Mouse (Mus musculus): ENCODE measurements at regions not wholly inside any gene's neighbourhood (a gene's known extent, or its start where the extent isn't known, plus 50 kb on each side); places are given as distances from the start of the nearest gene placed in this dataset.
A peak's percentile ranks its signal among the peaks of the same experiment; 100 is the strongest.

GRCm38 (mm10) chr2:166492895-166493294 lies 220.7 kb downstream of the Prex1 start:
- H3K9me3 ChIP-seq (replicated peaks; ENCODE audit: control insufficient read depth, low read length, poor library complexity, severe bottlenecking): no peaks in the 10 kb centered on the region
- H3K4me1 ChIP-seq (ENCODE audit: control insufficient read depth, insufficient read depth, low read length): peaks cover 15% of the 10 kb centered on the region
- H3K9ac ChIP-seq (ENCODE audit: low read depth, low read length): no peak overlapping the region
- H3K27me3 ChIP-seq (ENCODE audit: control insufficient read depth, insufficient read depth, low read depth, low read length): no peaks in the 10 kb centered on the region
- no peak for ATAC-seq
- no peak overlapping the region for H3K4me2 ChIP-seq (ENCODE audit: low read length)
- no peak overlapping the region for H3K4me3 ChIP-seq (ENCODE audit: low read depth, low read length)
- WGBS: 83% methylated on average over 12 of the region's 12 CpGs
- no peak overlapping the region for H3K27ac ChIP-seq (ENCODE audit: low read length)
- no peaks in the 10 kb centered on the region for H3K36me3 ChIP-seq (ENCODE audit: control insufficient read depth, insufficient read depth, low read length)

- Histone ChIP-seq H3K27me3 (ENCODE audit: control insufficient read depth, insufficient read depth, low read depth, low read length) (no peaks in the 10 kb centered on the region), H3K4me1 (ENCODE audit: control insufficient read depth, insufficient read depth, low read length) (peaks cover 16% of the 10 kb centered on the region), H3K4me2 (ENCODE audit: low read length) (no peak overlapping the region), H3K4me3 (ENCODE audit: low read depth, low read length) (no peak overlapping the region), H3K27ac (ENCODE audit: low read length) (no peak overlapping the region), H3K9ac (ENCODE audit: low read depth, low read length) (no peak overlapping the region), H3K36me3 (ENCODE audit: control insufficient read depth, insufficient read depth, low read length) (no peaks in the 10 kb centered on the region), H3K9me3 (replicated peaks; ENCODE audit: control insufficient read depth, low read length, poor library complexity, severe bottlenecking) (no peaks in the 10 kb centered on the region)
- ATAC-seq: no peak
- 61% methylated on average over 12 of the region's 12 CpGs for WGBS
These were observed 221.2 kb downstream of the Prex1 start for GRCm38 (mm10) chr2:166492421-166492820.

GRCm38 (mm10) chr2:166491861-166492260 lies 221.8 kb downstream of the Prex1 start:
- peaks cover 22% of the 10 kb centered on the region for H3K4me1 ChIP-seq (ENCODE audit: control insufficient read depth, insufficient read depth, low read length)
- no peaks in the 10 kb centered on the region for H3K36me3 ChIP-seq (ENCODE audit: control insufficient read depth, insufficient read depth, low read length)
- no peak for ATAC-seq
- H3K4me3 ChIP-seq (ENCODE audit: low read depth, low read length): no peak overlapping the region
- H3K9ac ChIP-seq (ENCODE audit: low read depth, low read length): no peak overlapping the region
- H3K27ac ChIP-seq (ENCODE audit: low read length): no peak overlapping the region
- H3K4me2 ChIP-seq (ENCODE audit: low read length): no peak overlapping the region
- no peaks in the 10 kb centered on the region for H3K9me3 ChIP-seq (replicated peaks; ENCODE audit: control insufficient read depth, low read length, poor library complexity, severe bottlenecking)
- 82% methylated on average over 6 of the region's 6 CpGs for WGBS
- H3K27me3 ChIP-seq (ENCODE audit: control insufficient read depth, insufficient read depth, low read depth, low read length): no peaks in the 10 kb centered on the region

- WGBS: 17% methylated on average over 15 of the region's 15 CpGs
- no peak; the same call in 1 of the 2 replicates for ATAC-seq
These were observed 224.4 kb downstream of the Prex1 start for GRCm38 (mm10) chr2:166489041-166489872.

GRCm38 (mm10) chr2:166487688-166488087 lies 225.9 kb downstream of the Prex1 start:
- Histone ChIP-seq H3K4me1 (ENCODE audit: control insufficient read depth, insufficient read depth, low read length) (peaks cover 28% of the 10 kb centered on the region), H3K9ac (ENCODE audit: low read depth, low read length) (no peak overlapping the region)
- ATAC-seq: no peak

More at GRCm38 (mm10) chr2:166489041-166489872, 224.4 kb downstream of the Prex1 start:
- Histone ChIP-seq H3K9me3 (replicated peaks; ENCODE audit: control insufficient read depth, low read length, poor library complexity, severe bottlenecking) (no peaks in the 10 kb centered on the region), H3K27me3 (ENCODE audit: control insufficient read depth, insufficient read depth, low read depth, low read length) (no peaks in the 10 kb centered on the region), H3K4me2 (ENCODE audit: low read length) (no peak overlapping the region), H3K27ac (ENCODE audit: low read length) (no peak overlapping the region), H3K36me3 (ENCODE audit: control insufficient read depth, insufficient read depth, low read length) (no peaks in the 10 kb centered on the region), H3K4me1 (ENCODE audit: control insufficient read depth, insufficient read depth, low read length) (peaks cover 22% of the 10 kb centered on the region), H3K9ac (ENCODE audit: low read depth, low read length) (peak overlapping the region; percentile 11), H3K4me3 (ENCODE audit: low read depth, low read length) (no peak overlapping the region)

GRCm38 (mm10) chr2:166485788-166486187 lies 227.8 kb downstream of the Prex1 start:
- no peak for ATAC-seq
- Histone ChIP-seq H3K9me3 (replicated peaks; ENCODE audit: control insufficient read depth, low read length, poor library complexity, severe bottlenecking) (no peaks in the 10 kb centered on the region), H3K4me2 (ENCODE audit: low read length) (no peak overlapping the region), H3K9ac (ENCODE audit: low read depth, low read length) (no peak overlapping the region), H3K27me3 (ENCODE audit: control insufficient read depth, insufficient read depth, low read depth, low read length) (no peaks in the 10 kb centered on the region), H3K27ac (ENCODE audit: low read length) (no peak overlapping the region), H3K36me3 (ENCODE audit: control insufficient read depth, insufficient read depth, low read length) (no peaks in the 10 kb centered on the region), H3K4me1 (ENCODE audit: control insufficient read depth, insufficient read depth, low read length) (peaks cover 28% of the 10 kb centered on the region), H3K4me3 (ENCODE audit: low read depth, low read length) (no peak overlapping the region)
- 86% methylated on average over 4 of the region's 4 CpGs for WGBS

More at GRCm38 (mm10) chr2:166487688-166488087, 225.9 kb downstream of the Prex1 start:
- no peak overlapping the region for H3K4me3 ChIP-seq (ENCODE audit: low read depth, low read length)
- H3K36me3 ChIP-seq (ENCODE audit: control insufficient read depth, insufficient read depth, low read length): no peaks in the 10 kb centered on the region
- H3K4me2 ChIP-seq (ENCODE audit: low read length): no peak overlapping the region
- no peaks in the 10 kb centered on the region for H3K27me3 ChIP-seq (ENCODE audit: control insufficient read depth, insufficient read depth, low read depth, low read length)
- no peak overlapping the region; the same call in 1 of the 2 replicates for H3K27ac ChIP-seq (ENCODE audit: low read length)
- 76% methylated on average over 15 of the region's 15 CpGs for WGBS
- no peaks in the 10 kb centered on the region for H3K9me3 ChIP-seq (replicated peaks; ENCODE audit: control insufficient read depth, low read length, poor library complexity, severe bottlenecking)

- ATAC-seq: no peak
- no peak overlapping the region for H3K9ac ChIP-seq (ENCODE audit: low read depth, low read length)
- no peak overlapping the region for H3K4me2 ChIP-seq (ENCODE audit: low read length)
- H3K27ac ChIP-seq (ENCODE audit: low read length): no peak overlapping the region
- no peak overlapping the region for H3K4me3 ChIP-seq (ENCODE audit: low read depth, low read length)
- no peaks in the 10 kb centered on the region for H3K36me3 ChIP-seq (ENCODE audit: control insufficient read depth, insufficient read depth, low read length)
- 86% methylated on average over 6 of the region's 6 CpGs for WGBS
- H3K4me1 ChIP-seq (ENCODE audit: control insufficient read depth, insufficient read depth, low read length): peaks cover 28% of the 10 kb centered on the region
- H3K27me3 ChIP-seq (ENCODE audit: control insufficient read depth, insufficient read depth, low read depth, low read length): no peaks in the 10 kb centered on the region
- no peaks in the 10 kb centered on the region for H3K9me3 ChIP-seq (replicated peaks; ENCODE audit: control insufficient read depth, low read length, poor library complexity, severe bottlenecking)
These were observed 228.3 kb downstream of the Prex1 start for GRCm38 (mm10) chr2:166485361-166485760.

GRCm38 (mm10) chr2:166483617-166484319 lies 229.9 kb downstream of the Prex1 start:
- no peak overlapping the region for H3K4me2 ChIP-seq (ENCODE audit: low read length)
- H3K27ac ChIP-seq (ENCODE audit: low read length): no peak overlapping the region
- H3K4me3 ChIP-seq (ENCODE audit: low read depth, low read length): no peak overlapping the region
- no peak for ATAC-seq
- WGBS: 93% methylated on average over 6 of the region's 6 CpGs
- peaks cover 18% of the 10 kb centered on the region for H3K4me1 ChIP-seq (ENCODE audit: control insufficient read depth, insufficient read depth, low read length)
- H3K27me3 ChIP-seq (ENCODE audit: control insufficient read depth, insufficient read depth, low read depth, low read length): no peaks in the 10 kb centered on the region
- H3K36me3 ChIP-seq (ENCODE audit: control insufficient read depth, insufficient read depth, low read length): no peaks in the 10 kb centered on the region
- H3K9ac ChIP-seq (ENCODE audit: low read depth, low read length): no peak overlapping the region
- H3K9me3 ChIP-seq (replicated peaks; ENCODE audit: control insufficient read depth, low read length, poor library complexity, severe bottlenecking): no peaks in the 10 kb centered on the region

All from midbrain, embryonic 16.5 days (tissue).